Mouse (Mus musculus): ENCODE data around the gene Rilp. TPM values are rescaled to one million over a fixed set of nuclear protein-coding genes. Genes with fewer than 3 reads are reported as not detected.

Gene Rilp
- total and polyA plus RNA-seq, 3 experiments, result 0.18 to 1.1 (median 0.49) TPM

DNA sequence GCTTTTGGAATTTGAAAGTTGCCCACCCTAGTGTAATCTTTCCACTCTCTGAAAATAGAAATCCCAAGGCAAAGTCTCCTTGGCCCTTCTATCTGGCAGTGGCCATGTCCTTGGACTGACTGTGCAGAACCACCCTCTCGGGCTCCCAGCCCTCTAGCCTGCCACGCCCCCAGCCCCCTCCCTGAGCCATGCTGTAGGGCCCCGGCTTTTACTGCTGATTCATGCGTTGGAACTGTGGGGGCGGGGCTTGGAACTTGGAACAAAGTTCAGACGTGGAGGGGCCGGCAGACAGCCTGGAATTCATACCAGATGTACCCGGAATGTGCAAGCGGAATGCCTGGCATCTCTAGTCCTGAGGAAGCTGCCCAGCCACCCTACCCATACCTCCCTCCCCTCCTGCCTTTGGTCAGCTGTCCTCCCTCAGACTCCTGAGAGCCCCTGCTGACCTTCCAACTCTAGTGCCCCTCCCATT is 47.0 kb upstream of the Rilp start:
- H3K9me3 ChIP-seq (replicated peaks), result peaks cover 3% of the 10 kb centered on the region; the same call in 1 of the 2 replicates
- peaks cover 25% of the 10 kb centered on the region for H3K36me3 ChIP-seq (replicated peaks)
- DNase-seq (ENCODE audit: low spot score), result peak; percentile 76
- H3K4me3 ChIP-seq (ENCODE audit: low read depth, low read length), result peak overlapping the region; percentile 80; the same call in 1 of the 2 replicates
- H3K4me1 ChIP-seq (ENCODE audit: insufficient read depth, low read depth, low read length), result peaks cover 64% of the 10 kb centered on the region
- H3K27me3 ChIP-seq (ENCODE audit: insufficient read depth, low read length), result peaks cover 2% of the 10 kb centered on the region; the same call in 1 of the 2 replicates
- peak; percentile 29; the same call in 1 of the 2 replicates for ATAC-seq (ENCODE audit: extremely low read depth, insufficient number of reproducible peaks, low FRiP score, poor library complexity, severe bottlenecking)
- no peak for TF ChIP-seq TAL1 (conservative IDR thresholded peaks at IDR 0.05; ENCODE audit: low read depth, low read length)
- no peak for TF ChIP-seq POLR2AphosphoS5 (IDR thresholded peaks at IDR 0.05; ENCODE audit: insufficient replicate concordance, low read depth, low read length)
- TF ChIP-seq GATA2 (IDR thresholded peaks at IDR 0.05; ENCODE audit: borderline replicate concordance, low read depth, low read length), result no peak
- TF ChIP-seq GATA1 (IDR thresholded peaks at IDR 0.05; ENCODE audit: borderline replicate concordance, low read length), result no peak
- no peak for TF ChIP-seq CTCF (IDR thresholded peaks at IDR 0.05; ENCODE audit: low read depth, low read length)

DNA sequence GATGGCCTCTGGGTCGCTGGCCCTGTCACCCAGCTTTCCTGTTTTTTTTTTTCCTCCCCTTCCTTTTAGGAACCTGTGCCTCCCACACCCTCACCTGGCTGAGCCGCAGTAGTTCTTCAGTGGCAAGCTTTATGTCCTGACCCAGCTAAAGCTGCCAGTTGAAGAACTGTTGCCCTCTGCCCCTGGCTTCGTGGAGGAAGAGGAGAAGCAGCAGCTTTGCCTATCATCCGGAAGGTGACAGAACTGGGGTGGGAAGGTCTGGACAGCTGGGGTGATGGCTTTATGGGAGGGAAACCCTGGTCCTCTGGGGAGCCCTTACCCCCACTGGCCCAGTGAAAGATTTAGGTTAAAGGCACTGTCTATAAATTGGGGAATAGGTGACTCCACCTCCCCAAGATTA is 46.3 kb upstream of the Rilp start:
- peaks cover 3% of the 10 kb centered on the region; the same call in 1 of the 2 replicates for H3K9me3 ChIP-seq (replicated peaks)
- H3K4me3 ChIP-seq (ENCODE audit: low read depth, low read length), result no peak overlapping the region
- TF ChIP-seq GATA2 (IDR thresholded peaks at IDR 0.05; ENCODE audit: borderline replicate concordance, low read depth, low read length) (no peak), TAL1 (conservative IDR thresholded peaks at IDR 0.05; ENCODE audit: low read depth, low read length) (no peak), GATA1 (IDR thresholded peaks at IDR 0.05; ENCODE audit: borderline replicate concordance, low read length) (no peak), POLR2AphosphoS5 (IDR thresholded peaks at IDR 0.05; ENCODE audit: insufficient replicate concordance, low read depth, low read length) (no peak), CTCF (IDR thresholded peaks at IDR 0.05; ENCODE audit: low read depth, low read length) (no peak)
- peaks cover 56% of the 10 kb centered on the region for H3K4me1 ChIP-seq (ENCODE audit: insufficient read depth, low read depth, low read length)
- DNase-seq (ENCODE audit: low spot score) (no peak), ATAC-seq (ENCODE audit: extremely low read depth, insufficient number of reproducible peaks, low FRiP score, poor library complexity, severe bottlenecking) (no peak)
- H3K36me3 ChIP-seq (replicated peaks), result peaks cover 25% of the 10 kb centered on the region
- peaks cover 4% of the 10 kb centered on the region; the same call in 1 of the 2 replicates for H3K27me3 ChIP-seq (ENCODE audit: insufficient read depth, low read length)

GRCm38 (mm10) chr11:75464417-75464816 is 45.5 kb upstream of the Rilp start:
- H3K9me3 ChIP-seq (replicated peaks), result peaks cover 3% of the 10 kb centered on the region; the same call in 1 of the 2 replicates
- peaks cover 7% of the 10 kb centered on the region; the same call in 1 of the 2 replicates for H3K27me3 ChIP-seq (ENCODE audit: insufficient read depth, low read length)
- ATAC-seq (ENCODE audit: extremely low read depth, insufficient number of reproducible peaks, low FRiP score, poor library complexity, severe bottlenecking), result no peak
- no peak for DNase-seq (ENCODE audit: low spot score)
- peaks cover 25% of the 10 kb centered on the region for H3K36me3 ChIP-seq (replicated peaks)
- TF ChIP-seq CTCF (IDR thresholded peaks at IDR 0.05; ENCODE audit: low read depth, low read length) (no peak), GATA1 (IDR thresholded peaks at IDR 0.05; ENCODE audit: borderline replicate concordance, low read length) (no peak), GATA2 (IDR thresholded peaks at IDR 0.05; ENCODE audit: borderline replicate concordance, low read depth, low read length) (no peak), TAL1 (conservative IDR thresholded peaks at IDR 0.05; ENCODE audit: low read depth, low read length) (no peak), POLR2AphosphoS5 (IDR thresholded peaks at IDR 0.05; ENCODE audit: insufficient replicate concordance, low read depth, low read length) (no peak)
- no peak overlapping the region for H3K4me3 ChIP-seq (ENCODE audit: low read depth, low read length)
- H3K4me1 ChIP-seq (ENCODE audit: insufficient read depth, low read depth, low read length), result peaks cover 49% of the 10 kb centered on the region

GRCm38 (mm10) chr11:75465051-75465450 is 44.8 kb upstream of the Rilp start:
- Histone ChIP-seq H3K4me1 (ENCODE audit: insufficient read depth, low read depth, low read length) (peaks cover 42% of the 10 kb centered on the region), H3K9me3 (replicated peaks) (peaks cover 3% of the 10 kb centered on the region; the same call in 1 of the 2 replicates), H3K4me3 (ENCODE audit: low read depth, low read length) (no peak overlapping the region), H3K36me3 (replicated peaks) (peaks cover 25% of the 10 kb centered on the region), H3K27me3 (ENCODE audit: insufficient read depth, low read length) (peaks cover 9% of the 10 kb centered on the region; the same call in 1 of the 2 replicates)
- ATAC-seq (ENCODE audit: extremely low read depth, insufficient number of reproducible peaks, low FRiP score, poor library complexity, severe bottlenecking) (no peak), DNase-seq (ENCODE audit: low spot score) (no peak)
- no peak for TF ChIP-seq POLR2AphosphoS5 (IDR thresholded peaks at IDR 0.05; ENCODE audit: insufficient replicate concordance, low read depth, low read length)
- TF ChIP-seq TAL1 (conservative IDR thresholded peaks at IDR 0.05; ENCODE audit: low read depth, low read length), result no peak
- no peak for TF ChIP-seq CTCF (IDR thresholded peaks at IDR 0.05; ENCODE audit: low read depth, low read length)

DNA sequence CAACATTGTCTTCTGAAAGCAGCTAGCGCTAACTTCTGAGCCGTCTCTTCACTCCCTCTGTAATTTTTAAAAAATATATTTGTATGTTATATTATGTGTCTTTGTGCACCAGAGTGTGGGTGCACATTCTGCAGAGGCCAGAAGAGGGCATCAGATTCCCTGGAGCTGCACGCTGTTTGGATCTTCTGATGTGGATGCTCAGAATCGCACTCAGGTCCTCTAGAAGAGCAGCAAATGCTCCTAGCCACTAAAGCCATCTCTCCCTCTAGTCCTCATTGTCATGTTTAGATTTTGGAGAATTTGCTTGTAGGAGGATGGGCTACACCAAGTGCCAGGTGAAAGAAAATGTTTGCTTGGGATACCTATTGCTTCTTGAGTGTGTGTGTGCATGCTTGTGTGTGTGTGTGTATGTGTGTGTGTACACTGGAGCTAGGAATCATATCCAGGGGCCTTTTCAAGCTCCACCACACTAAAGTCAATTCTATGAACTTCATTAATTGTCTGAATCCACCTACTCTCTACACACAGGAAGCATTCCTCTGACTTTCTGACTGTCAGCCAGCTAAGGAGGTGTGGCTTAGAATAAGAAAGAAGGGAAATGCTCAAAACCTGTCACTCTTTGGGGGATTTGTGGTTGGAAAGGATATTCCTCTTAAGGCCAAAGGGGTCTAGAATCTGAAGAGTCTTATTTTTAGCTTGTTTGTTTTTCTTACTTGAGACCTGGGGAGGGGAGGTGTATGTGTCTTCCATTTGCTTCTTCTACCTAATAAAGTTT is 43.0 kb upstream of the Rilp start:
- DNase-seq (ENCODE audit: low spot score), result no peak
- H3K27me3 ChIP-seq (ENCODE audit: insufficient read depth, low read length), result peaks cover 9% of the 10 kb centered on the region; the same call in 1 of the 2 replicates
- peaks cover 3% of the 10 kb centered on the region; the same call in 1 of the 2 replicates for H3K9me3 ChIP-seq (replicated peaks)
- TF ChIP-seq TAL1 (conservative IDR thresholded peaks at IDR 0.05; ENCODE audit: low read depth, low read length) (no peak), POLR2AphosphoS5 (IDR thresholded peaks at IDR 0.05; ENCODE audit: insufficient replicate concordance, low read depth, low read length) (no peak), CTCF (IDR thresholded peaks at IDR 0.05; ENCODE audit: low read depth, low read length) (no peak), GATA1 (IDR thresholded peaks at IDR 0.05; ENCODE audit: borderline replicate concordance, low read length) (no peak), GATA2 (IDR thresholded peaks at IDR 0.05; ENCODE audit: borderline replicate concordance, low read depth, low read length) (no peak)
- H3K4me1 ChIP-seq (ENCODE audit: insufficient read depth, low read depth, low read length), result peaks cover 30% of the 10 kb centered on the region
- ATAC-seq (ENCODE audit: extremely low read depth, insufficient number of reproducible peaks, low FRiP score, poor library complexity, severe bottlenecking), result no peak
- H3K36me3 ChIP-seq (replicated peaks), result peaks cover 25% of the 10 kb centered on the region
- no peak overlapping the region for H3K4me3 ChIP-seq (ENCODE audit: low read depth, low read length)

DNA sequence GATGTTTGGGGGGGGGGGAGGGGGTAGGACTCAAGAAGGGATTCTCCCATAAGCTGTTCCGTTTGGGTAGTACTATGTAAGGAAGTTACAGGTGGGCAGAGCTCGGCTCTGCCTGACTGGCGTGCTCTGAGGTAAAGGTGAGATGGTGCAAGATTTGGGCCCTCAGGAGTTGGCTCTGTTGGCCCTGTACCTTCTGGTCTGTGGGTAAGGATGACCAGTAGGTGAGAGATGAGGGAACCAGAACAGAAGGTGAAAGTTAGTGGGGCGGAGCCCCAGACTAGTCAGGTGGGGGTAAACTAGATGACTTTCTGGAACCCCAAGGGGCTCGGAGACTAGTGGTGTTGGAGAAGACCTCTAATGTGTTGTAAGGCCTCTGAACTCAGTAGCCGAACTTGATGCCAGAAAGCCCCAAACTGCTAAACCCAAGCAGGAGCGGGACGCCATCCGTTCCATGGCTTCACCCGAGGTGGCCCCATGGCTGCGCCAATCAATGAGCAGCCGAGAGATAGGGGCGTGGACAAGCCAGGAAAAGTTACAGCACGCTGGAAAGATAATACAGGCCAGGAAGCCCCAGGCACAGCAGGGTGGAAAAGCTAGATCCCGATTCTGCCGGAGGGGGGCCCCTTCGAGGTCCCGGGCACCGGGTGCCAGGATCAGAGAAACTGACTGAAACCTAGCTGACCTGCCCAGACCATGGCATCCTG is 42.2 kb upstream of the Rilp start:
- Histone ChIP-seq H3K27me3 (ENCODE audit: insufficient read depth, low read length) (peaks cover 9% of the 10 kb centered on the region; the same call in 1 of the 2 replicates), H3K4me3 (ENCODE audit: low read depth, low read length) (no peak overlapping the region), H3K36me3 (replicated peaks) (peaks cover 25% of the 10 kb centered on the region), H3K4me1 (ENCODE audit: insufficient read depth, low read depth, low read length) (peaks cover 27% of the 10 kb centered on the region), H3K9me3 (replicated peaks) (peaks cover 3% of the 10 kb centered on the region; the same call in 1 of the 2 replicates)
- no peak for ATAC-seq (ENCODE audit: extremely low read depth, insufficient number of reproducible peaks, low FRiP score, poor library complexity, severe bottlenecking)
- DNase-seq (ENCODE audit: low spot score), result no peak
- TF ChIP-seq GATA2 (IDR thresholded peaks at IDR 0.05; ENCODE audit: borderline replicate concordance, low read depth, low read length) (no peak), GATA1 (IDR thresholded peaks at IDR 0.05; ENCODE audit: borderline replicate concordance, low read length) (no peak), POLR2AphosphoS5 (IDR thresholded peaks at IDR 0.05; ENCODE audit: insufficient replicate concordance, low read depth, low read length) (no peak), TAL1 (conservative IDR thresholded peaks at IDR 0.05; ENCODE audit: low read depth, low read length) (no peak), CTCF (IDR thresholded peaks at IDR 0.05; ENCODE audit: low read depth, low read length) (no peak)

Data from G1E (cell line).